Mouse (Mus musculus): ENCODE results near the gene Aldh3b2. TPM values are rescaled to one million over a fixed set of nuclear protein-coding genes. Genes with fewer than 3 reads are reported as not detected.

The Aldh3b2 gene
- polyA plus RNA-seq, 1 experiment from 2014 or later = 1.8 TPM

GRCm38 (mm10) chr19:4027576-4027975, 55.4 kb downstream of the Aldh3b2 start:
- Histone ChIP-seq H3K9ac (no peak overlapping the region), H3K4me3 (replicated peaks) (no peak overlapping the region), H3K4me2 (no peak overlapping the region), H3K36me3 (no peaks in the 10 kb centered on the region), H3K27me3 (no peaks in the 10 kb centered on the region), H3K9me3 (replicated peaks) (0 out of 2 replicates have a peak, but pooled peaks cover 3% of the 10 kb centered on the region), H3K4me1 (no peaks in the 10 kb centered on the region), H3K27ac (no peak overlapping the region)
- ATAC-seq (replicated peaks; ENCODE audit: low FRiP score) = no peak

Other genes starting within 250 kb of the Aldh3b2 start
- gene Kmt5b, start 204.9 kb upstream of the Aldh3b2 start, polyA plus RNA-seq (2015; fragmentation: Nextera tagmentation; extraction: Ambion mirVana) = 30.9 and 33.9 TPM in 2 replicates
- gene Chka, start 120.6 kb upstream of the Aldh3b2 start, polyA plus RNA-seq (2015; fragmentation: Nextera tagmentation; extraction: Ambion mirVana) = 58.8 and 63.1 TPM in 2 replicates
- gene Tcirg1, start 65.2 kb upstream of the Aldh3b2 start, polyA plus RNA-seq (2015; fragmentation: Nextera tagmentation; extraction: Ambion mirVana) = 43.9 and 54.6 TPM in 2 replicates
- 344 and 353 TPM in 2 replicates for gene Ndufs8, start 59.6 kb upstream of the Aldh3b2 start, polyA plus RNA-seq (2015; fragmentation: Nextera tagmentation; extraction: Ambion mirVana)
- 2.9 and 4.1 TPM in 2 replicates for gene Aldh3b1, start 42.5 kb upstream of the Aldh3b2 start, polyA plus RNA-seq (2015; fragmentation: Nextera tagmentation; extraction: Ambion mirVana)
- gene Unc93b1, start 37.1 kb upstream of the Aldh3b2 start, polyA plus RNA-seq (2015; fragmentation: Nextera tagmentation; extraction: Ambion mirVana) = 18.3 and 21.2 TPM in 2 replicates
- 0.06 TPM in 1 of 2 replicates, not detected in the other for gene Aldh3b3, start 13.7 kb upstream of the Aldh3b2 start, polyA plus RNA-seq (2015; fragmentation: Nextera tagmentation; extraction: Ambion mirVana)
- gene Acy3, start 14.2 kb downstream of the Aldh3b2 start, polyA plus RNA-seq (2015; fragmentation: Nextera tagmentation; extraction: Ambion mirVana) = 28.6 and 35.0 TPM in 2 replicates
- 0.75 and 1.5 TPM in 2 replicates for gene Tbx10, start 20.4 kb downstream of the Aldh3b2 start, polyA plus RNA-seq (2015; fragmentation: Nextera tagmentation; extraction: Ambion mirVana)
- gene Nudt8, start 28.3 kb downstream of the Aldh3b2 start, polyA plus RNA-seq (2015; fragmentation: Nextera tagmentation; extraction: Ambion mirVana) = 31.2 and 36.2 TPM in 2 replicates
- gene Gm49405, start 28.3 kb downstream of the Aldh3b2 start, polyA plus RNA-seq (2015; fragmentation: Nextera tagmentation; extraction: Ambion mirVana) = 3.3 and 4.1 TPM in 2 replicates
- 5.0 and 5.1 TPM in 2 replicates for gene Doc2g, start 31.0 kb downstream of the Aldh3b2 start, polyA plus RNA-seq (2015; fragmentation: Nextera tagmentation; extraction: Ambion mirVana)
- 220 and 237 TPM in 2 replicates for gene Ndufv1, start 40.5 kb downstream of the Aldh3b2 start, polyA plus RNA-seq (2015; fragmentation: Nextera tagmentation; extraction: Ambion mirVana)
- 529 and 563 TPM in 2 replicates for gene Gstp1, start 65.7 kb downstream of the Aldh3b2 start, polyA plus RNA-seq (2015; fragmentation: Nextera tagmentation; extraction: Ambion mirVana)
- 2.4 and 14.9 TPM in 2 replicates for gene Gstp2, start 73.7 kb downstream of the Aldh3b2 start, polyA plus RNA-seq (2015; fragmentation: Nextera tagmentation; extraction: Ambion mirVana)
- gene Gstp3, start 87.2 kb downstream of the Aldh3b2 start, polyA plus RNA-seq (2015; fragmentation: Nextera tagmentation; extraction: Ambion mirVana) = 0.73 and 1.4 TPM in 2 replicates
- gene Cabp2, start 109.2 kb downstream of the Aldh3b2 start, polyA plus RNA-seq (2015; fragmentation: Nextera tagmentation; extraction: Ambion mirVana) = 0.22 and 0.84 TPM in 2 replicates
- 116 and 117 TPM in 2 replicates for gene Cdk2ap2, start 124.9 kb downstream of the Aldh3b2 start, polyA plus RNA-seq (2015; fragmentation: Nextera tagmentation; extraction: Ambion mirVana)
- 14.0 and 15.8 TPM in 2 replicates for gene Pitpnm1, start 127.7 kb downstream of the Aldh3b2 start, polyA plus RNA-seq (2015; fragmentation: Nextera tagmentation; extraction: Ambion mirVana)
- 98.0 and 108 TPM in 2 replicates for gene Aip, start 153.5 kb downstream of the Aldh3b2 start, polyA plus RNA-seq (2015; fragmentation: Nextera tagmentation; extraction: Ambion mirVana)
- not detected in 2 replicates for gene Gpr152, start 167.5 kb downstream of the Aldh3b2 start, polyA plus RNA-seq (2015; fragmentation: Nextera tagmentation; extraction: Ambion mirVana)
- gene Cabp4, start 171.7 kb downstream of the Aldh3b2 start, polyA plus RNA-seq (2015; fragmentation: Nextera tagmentation; extraction: Ambion mirVana) = 0.05 and 0.10 TPM in 2 replicates
- 165 and 174 TPM in 2 replicates for gene Coro1b, start 176.3 kb downstream of the Aldh3b2 start, polyA plus RNA-seq (2015; fragmentation: Nextera tagmentation; extraction: Ambion mirVana)
- 0.42 and 1.2 TPM in 2 replicates for gene Ptprcap, start 181.3 kb downstream of the Aldh3b2 start, polyA plus RNA-seq (2015; fragmentation: Nextera tagmentation; extraction: Ambion mirVana)
- gene Rps6kb2, start 191.0 kb downstream of the Aldh3b2 start, polyA plus RNA-seq (2015; fragmentation: Nextera tagmentation; extraction: Ambion mirVana) = 51.5 and 58.5 TPM in 2 replicates
- gene Carns1, start 203.2 kb downstream of the Aldh3b2 start, polyA plus RNA-seq (2015; fragmentation: Nextera tagmentation; extraction: Ambion mirVana) = 2.9 and 3.1 TPM in 2 replicates
- 2.4 and 3.0 TPM in 2 replicates for gene Tbc1d10c, start 219.0 kb downstream of the Aldh3b2 start, polyA plus RNA-seq (2015; fragmentation: Nextera tagmentation; extraction: Ambion mirVana)
- 953 and 971 TPM in 2 replicates for gene Ppp1ca, start 219.7 kb downstream of the Aldh3b2 start, polyA plus RNA-seq (2015; fragmentation: Nextera tagmentation; extraction: Ambion mirVana)
- gene Rad9a, start 229.3 kb downstream of the Aldh3b2 start, polyA plus RNA-seq (2015; fragmentation: Nextera tagmentation; extraction: Ambion mirVana) = 37.2 and 38.2 TPM in 2 replicates
- gene Clcf1, start 241.9 kb downstream of the Aldh3b2 start, polyA plus RNA-seq (2015; fragmentation: Nextera tagmentation; extraction: Ambion mirVana) = 5.1 and 6.8 TPM in 2 replicates
- not detected in 2 replicates for gene AC109138.7, start 242.0 kb downstream of the Aldh3b2 start, polyA plus RNA-seq (2015; fragmentation: Nextera tagmentation; extraction: Ambion mirVana)

Measured in kidney, embryonic 15.5 days (tissue).